Mouse (Mus musculus): Measurements from ENCODE around the gene Dyrk1a.

Gene Dyrk1a

GRCm38 (mm10) chr16:94714483-94714882 lies 144.7 kb downstream of the Dyrk1a start:
- no peak for DNase-seq (ENCODE audit: low spot score in 2 of 2)

GRCm38 (mm10) chr16:94717051-94717450 lies 147.2 kb downstream of the Dyrk1a start:
- DNase-seq (ENCODE audit: low spot score in 2 of 2): no peak

DNA sequence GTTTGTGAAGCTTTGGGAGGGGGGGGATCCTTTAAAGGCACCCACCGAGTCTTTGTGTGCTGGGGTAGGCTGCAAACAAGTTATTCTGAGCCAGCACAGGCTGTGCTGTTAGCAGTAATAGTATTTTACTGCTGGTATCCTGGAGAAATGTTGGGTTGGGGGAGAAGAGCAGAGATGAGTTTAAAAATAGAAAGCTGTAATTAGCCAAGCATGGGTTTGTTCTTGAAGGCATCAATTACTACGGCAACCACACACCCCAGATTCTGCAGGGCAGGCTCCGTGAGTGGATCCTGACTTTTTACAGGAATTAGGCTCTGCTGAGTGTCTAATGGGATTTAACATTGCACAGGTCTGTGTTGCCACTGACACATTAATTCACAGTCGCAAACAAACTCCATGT lies 149.1 kb downstream of the Dyrk1a start:
- DNase-seq (ENCODE audit: low spot score in 2 of 2): no peak

GRCm38 (mm10) chr16:94719488-94719887 lies 149.7 kb downstream of the Dyrk1a start:
- no peak for DNase-seq (ENCODE audit: low spot score in 2 of 2)

- DNase-seq (ENCODE audit: low spot score in 2 of 2): peak; percentile 9 to 14
Observed at GRCm38 (mm10) chr16:94720476-94721153, 150.8 kb downstream of the Dyrk1a start.

- DNase-seq (ENCODE audit: low spot score in 2 of 2): no peak
Observed at GRCm38 (mm10) chr16:94721549-94722006, 151.8 kb downstream of the Dyrk1a start.

- DNase-seq (ENCODE audit: low spot score in 2 of 2): no peak
Observed at GRCm38 (mm10) chr16:94722936-94723335, 153.1 kb downstream of the Dyrk1a start.

GRCm38 (mm10) chr16:94724061-94724596 lies 154.3 kb downstream of the Dyrk1a start:
- peak; percentile 65 to 74 for DNase-seq (ENCODE audit: low spot score in 2 of 2)

DNA sequence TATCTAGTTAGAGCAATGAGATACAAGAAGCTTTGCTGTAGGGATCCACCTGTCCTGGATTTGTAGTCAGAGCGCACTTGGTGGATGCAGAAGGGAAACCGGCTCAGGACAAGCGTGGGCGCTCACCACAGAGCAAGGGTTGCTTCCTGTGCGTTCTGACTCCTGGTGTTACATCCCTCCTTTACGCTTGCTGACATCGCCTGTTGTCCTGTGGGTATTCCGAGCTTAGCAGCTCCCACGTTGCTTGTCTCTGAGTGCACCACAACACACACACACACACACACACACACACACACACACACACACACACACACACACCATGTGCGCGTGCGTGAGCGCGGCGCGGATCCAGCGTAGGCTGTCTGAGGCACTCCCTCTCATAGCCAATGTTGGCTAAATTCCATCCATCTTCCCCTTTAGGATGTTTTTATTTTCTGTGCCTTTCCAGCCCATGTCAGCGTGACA lies 155.0 kb downstream of the Dyrk1a start:
- peak; percentile 18 to 34 for DNase-seq (ENCODE audit: low spot score in 2 of 2)

DNA sequence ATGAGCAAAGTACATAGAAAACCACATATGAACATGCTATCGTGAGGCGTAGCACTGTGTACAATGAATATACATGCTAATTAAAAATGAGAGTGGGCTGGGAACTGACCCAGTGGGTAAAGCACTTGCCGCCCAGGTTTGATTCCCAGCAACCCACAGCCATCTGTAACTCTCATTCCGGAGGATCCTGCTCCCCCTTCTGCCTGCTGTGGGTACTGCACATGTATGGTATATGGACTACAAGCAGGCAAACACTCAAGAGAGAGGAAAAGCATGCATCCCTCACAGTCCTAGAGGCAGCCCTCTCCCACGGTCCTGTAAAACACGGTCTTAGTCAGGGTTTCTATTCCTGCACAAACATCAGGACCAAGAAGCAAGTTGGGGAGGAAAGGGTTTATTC lies 159.4 kb downstream of the Dyrk1a start:
- DNase-seq (ENCODE audit: low spot score in 2 of 2): no peak

DNA sequence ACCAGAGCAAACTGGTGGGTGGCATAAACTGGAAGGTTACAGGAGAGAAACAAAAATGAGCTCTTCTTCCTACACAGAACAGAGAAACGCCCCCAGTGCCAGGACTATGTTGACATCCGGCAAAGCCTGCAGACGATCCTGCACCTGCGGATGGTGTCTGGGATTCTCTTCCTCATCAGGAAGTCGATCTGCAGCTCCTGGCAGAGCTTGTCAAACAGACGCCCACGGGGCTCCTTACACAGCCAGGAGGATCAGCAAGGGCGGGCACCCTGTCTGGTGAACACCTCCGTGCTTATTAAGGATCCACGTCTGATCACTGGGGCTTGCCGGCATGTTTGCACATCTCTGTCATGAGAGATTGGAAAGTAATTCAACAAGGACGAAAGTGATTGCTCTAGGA lies 161.2 kb downstream of the Dyrk1a start:
- no peak for DNase-seq (ENCODE audit: low spot score in 2 of 2)

GRCm38 (mm10) chr16:94735472-94735871 lies 165.7 kb downstream of the Dyrk1a start:
- no peak for DNase-seq (ENCODE audit: low spot score in 2 of 2)

DNA sequence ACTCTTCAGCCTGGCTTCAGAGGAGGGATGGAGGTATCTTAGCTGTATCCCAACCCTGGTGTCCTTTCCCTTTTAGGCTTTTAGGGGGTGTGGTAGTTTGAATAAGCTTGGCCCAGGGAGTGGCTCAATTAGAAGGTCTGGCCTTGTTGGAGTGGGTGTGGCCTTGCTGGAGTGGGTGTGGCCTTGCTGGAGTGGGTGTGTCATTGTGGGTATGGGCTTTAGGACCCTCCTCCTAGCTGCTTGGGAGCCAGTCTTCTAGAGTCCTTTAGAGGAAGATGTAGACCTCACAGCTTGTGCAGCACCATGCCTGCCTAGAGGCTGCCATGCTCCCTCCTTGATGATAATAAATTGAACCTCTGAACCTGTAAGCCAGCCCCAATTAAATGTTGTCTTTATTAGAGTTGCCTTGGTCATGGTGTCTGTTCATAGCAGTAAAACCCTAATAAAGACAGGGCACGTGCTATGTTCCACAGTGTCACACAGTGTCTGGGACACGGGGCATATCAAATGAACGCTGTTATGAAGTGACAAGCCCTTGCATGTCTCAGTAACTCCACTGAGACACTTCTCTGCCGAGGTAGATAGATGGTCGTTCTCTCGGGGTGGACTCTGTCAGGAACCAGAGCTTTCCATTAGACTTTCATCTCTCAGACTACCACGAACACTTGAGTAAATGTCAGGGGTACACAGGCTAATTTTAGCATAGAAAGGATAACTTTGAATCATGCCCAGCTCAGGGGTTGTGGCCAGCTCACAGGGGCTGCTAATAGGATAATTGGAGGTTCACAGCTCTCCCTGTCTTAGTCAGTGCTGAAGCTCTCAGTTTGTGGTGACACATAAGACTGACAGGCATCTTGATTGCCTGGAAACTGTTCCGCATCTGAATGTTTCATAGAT lies 166.9 kb downstream of the Dyrk1a start:
- DNase-seq (ENCODE audit: low spot score in 2 of 2): no peak

DNA sequence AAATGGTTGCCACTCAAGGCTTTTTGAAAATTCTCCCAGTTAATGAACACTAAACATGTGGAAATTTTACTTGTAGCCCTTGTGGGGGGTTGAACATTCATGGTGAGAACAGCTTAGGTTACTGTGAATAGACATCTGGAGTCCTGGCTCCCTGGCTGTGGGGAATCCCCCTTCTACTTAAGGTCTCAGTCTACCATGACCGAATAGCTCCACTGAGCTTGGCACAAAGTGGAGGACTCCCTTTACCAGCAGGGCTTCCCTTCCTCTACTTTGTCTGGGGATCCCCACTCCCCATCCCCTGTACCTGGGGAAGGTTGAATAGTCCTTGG lies 167.5 kb downstream of the Dyrk1a start:
- DNase-seq (ENCODE audit: low spot score in 2 of 2): no peak

- DNase-seq (ENCODE audit: low spot score in 2 of 2): no peak
Observed at GRCm38 (mm10) chr16:94743853-94744501, 174.2 kb downstream of the Dyrk1a start.

DNA sequence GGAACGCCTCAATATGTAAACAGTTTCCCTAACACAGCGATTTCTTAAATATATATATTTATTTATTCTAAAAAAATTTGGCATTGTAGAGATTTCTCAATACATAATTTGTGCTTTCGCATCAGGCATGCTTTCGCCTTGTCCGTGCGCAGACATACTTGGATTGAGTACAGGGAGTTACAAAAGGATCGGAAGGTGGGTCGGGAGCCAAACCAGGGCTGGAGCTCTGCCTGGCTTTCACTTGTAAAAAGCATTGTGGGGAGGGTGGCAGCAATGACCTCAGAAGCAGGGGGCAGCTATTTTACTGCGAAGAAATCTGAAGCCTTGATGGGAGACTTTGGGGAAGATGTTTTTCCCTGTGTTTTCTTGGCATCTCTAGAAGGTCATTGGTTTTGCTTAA lies 175.2 kb downstream of the Dyrk1a start:
- no peak for DNase-seq (ENCODE audit: low spot score in 2 of 2)

Measured in natural killer cell, adult 2 months (primary cell).